Mouse (Mus musculus): ENCODE results near the gene Tox4. TPM values are rescaled to one million over a fixed set of nuclear protein-coding genes. Genes with fewer than 3 reads are reported as not detected.

Tox4 gene
- polyA plus RNA-seq, 1 experiment from 2014 or later, result 39.7 TPM

- peaks cover 36% of the 10 kb centered on the region for H3K36me3 ChIP-seq (ENCODE audit: control insufficient read depth, insufficient read depth, low read length)
- 57% methylated on average over 8 of the region's 8 CpGs for WGBS
- H3K9ac ChIP-seq (ENCODE audit: low read length), result peak overlapping the region; percentile 92
- ATAC-seq (ENCODE audit: insufficient number of reproducible peaks, insufficient read depth, low FRiP score, low read depth), result no peak
- peaks cover 8 to 17% of the 10 kb centered on the region in 2 experiments; a peak in 3 of 4 replicates for H3K4me1 ChIP-seq (ENCODE audit: control insufficient read depth in 2 of 2, insufficient read depth in 2 of 2, low read length in 2 of 2)
- H3K27me3 ChIP-seq (ENCODE audit: control insufficient read depth, insufficient read depth, low read length), result no peaks in the 10 kb centered on the region
- no peaks in the 10 kb centered on the region for H3K9me3 ChIP-seq (ENCODE audit: control insufficient read depth, low read length)
- H3K4me3 ChIP-seq (ENCODE audit: control insufficient read depth in 1 of 2, insufficient read depth in 1 of 2, low read depth in 1 of 2, low read length in 2 of 2), result peak overlapping the region in 1 of 2 experiments; percentile 89; a peak in 2 of 4 replicates
- H3K27ac ChIP-seq (replicated peaks in 1 of 2; ENCODE audit: control insufficient read depth in 1 of 2, insufficient read depth in 1 of 2, low read depth in 2 of 2, low read length in 2 of 2), result no peak overlapping the region
- peak overlapping the region; percentile 93 for H3K4me2 ChIP-seq (ENCODE audit: low read length)
Observed at GRCm38 (mm10) chr14:52314808-52315150, 35.8 kb downstream of the Tox4 start.

GRCm38 (mm10) chr14:52315283-52315780, 36.4 kb downstream of the Tox4 start:
- no peak for ATAC-seq (ENCODE audit: insufficient number of reproducible peaks, insufficient read depth, low FRiP score, low read depth)
- peak overlapping the region; percentile 93 for H3K4me2 ChIP-seq (ENCODE audit: low read length)
- no peaks in the 10 kb centered on the region for H3K27me3 ChIP-seq (ENCODE audit: control insufficient read depth, insufficient read depth, low read length)
- H3K4me3 ChIP-seq (ENCODE audit: control insufficient read depth in 1 of 2, insufficient read depth in 1 of 2, low read depth in 1 of 2, low read length in 2 of 2), result peak overlapping the region; percentile 81 to 89
- H3K36me3 ChIP-seq (ENCODE audit: control insufficient read depth, insufficient read depth, low read length), result peaks cover 35% of the 10 kb centered on the region
- H3K27ac ChIP-seq (replicated peaks in 1 of 2; ENCODE audit: control insufficient read depth in 1 of 2, insufficient read depth in 1 of 2, low read depth in 2 of 2, low read length in 2 of 2), result peak overlapping the region; percentile 80 to 81; a peak in 3 of 4 replicates
- WGBS, result 1% methylated on average over 17 of the region's 17 CpGs
- H3K9me3 ChIP-seq (ENCODE audit: control insufficient read depth, low read length), result no peaks in the 10 kb centered on the region
- H3K9ac ChIP-seq (ENCODE audit: low read length), result peak overlapping the region; percentile 92
- H3K4me1 ChIP-seq (ENCODE audit: control insufficient read depth in 2 of 2, insufficient read depth in 2 of 2, low read length in 2 of 2), result peaks cover 8 to 17% of the 10 kb centered on the region in 2 experiments; a peak in 3 of 4 replicates

GRCm38 (mm10) chr14:52315792-52316440, 37.0 kb downstream of the Tox4 start:
- ATAC-seq (ENCODE audit: insufficient number of reproducible peaks, insufficient read depth, low FRiP score, low read depth), result peak; percentile 72
- H3K4me2 ChIP-seq (ENCODE audit: low read length), result peak overlapping the region; percentile 93
- H3K27ac ChIP-seq (replicated peaks in 1 of 2; ENCODE audit: control insufficient read depth in 1 of 2, insufficient read depth in 1 of 2, low read depth in 2 of 2, low read length in 2 of 2), result peak overlapping the region; percentile 80 to 81
- under 1% methylated on average over 33 of the region's 41 CpGs for WGBS
- peaks cover 8 to 17% of the 10 kb centered on the region in 2 experiments; a peak in 3 of 4 replicates for H3K4me1 ChIP-seq (ENCODE audit: control insufficient read depth in 2 of 2, insufficient read depth in 2 of 2, low read length in 2 of 2)
- no peaks in the 10 kb centered on the region for H3K27me3 ChIP-seq (ENCODE audit: control insufficient read depth, insufficient read depth, low read length)
- H3K36me3 ChIP-seq (ENCODE audit: control insufficient read depth, insufficient read depth, low read length), result peaks cover 35% of the 10 kb centered on the region
- H3K9me3 ChIP-seq (ENCODE audit: control insufficient read depth, low read length), result no peaks in the 10 kb centered on the region
- H3K4me3 ChIP-seq (ENCODE audit: control insufficient read depth in 1 of 2, insufficient read depth in 1 of 2, low read depth in 1 of 2, low read length in 2 of 2), result peak overlapping the region; percentile 81 to 89
- H3K9ac ChIP-seq (ENCODE audit: low read length), result peak overlapping the region; percentile 92

- Histone ChIP-seq H3K4me2 (ENCODE audit: low read length) (peak overlapping the region; percentile 93), H3K4me3 (ENCODE audit: control insufficient read depth in 1 of 2, insufficient read depth in 1 of 2, low read depth in 1 of 2, low read length in 2 of 2) (peak overlapping the region; percentile 81 to 89), H3K4me1 (ENCODE audit: control insufficient read depth in 2 of 2, insufficient read depth in 2 of 2, low read length in 2 of 2) (peaks cover 8 to 17% of the 10 kb centered on the region in 2 experiments; a peak in 3 of 4 replicates), H3K27ac (replicated peaks in 1 of 2; ENCODE audit: control insufficient read depth in 1 of 2, insufficient read depth in 1 of 2, low read depth in 2 of 2, low read length in 2 of 2) (peak overlapping the region; percentile 64 to 81), H3K27me3 (ENCODE audit: control insufficient read depth, insufficient read depth, low read length) (no peaks in the 10 kb centered on the region), H3K36me3 (ENCODE audit: control insufficient read depth, insufficient read depth, low read length) (peaks cover 30% of the 10 kb centered on the region), H3K9me3 (ENCODE audit: control insufficient read depth, low read length) (no peaks in the 10 kb centered on the region), H3K9ac (ENCODE audit: low read length) (peak overlapping the region; percentile 92)
- WGBS, result 10% methylated on average over 16 of the region's 16 CpGs
- peak; percentile 45 for ATAC-seq (ENCODE audit: insufficient number of reproducible peaks, insufficient read depth, low FRiP score, low read depth)
Observed at GRCm38 (mm10) chr14:52316441-52317225, 37.7 kb downstream of the Tox4 start.

- no peak for ATAC-seq (ENCODE audit: insufficient number of reproducible peaks, insufficient read depth, low FRiP score, low read depth)
- H3K36me3 ChIP-seq (ENCODE audit: control insufficient read depth, insufficient read depth, low read length), result peaks cover 3% of the 10 kb centered on the region; the same call in 1 of the 2 replicates
- H3K27ac ChIP-seq (replicated peaks in 1 of 2; ENCODE audit: control insufficient read depth in 1 of 2, insufficient read depth in 1 of 2, low read depth in 2 of 2, low read length in 2 of 2), result no peak overlapping the region
- no peaks in the 10 kb centered on the region for H3K27me3 ChIP-seq (ENCODE audit: control insufficient read depth, insufficient read depth, low read length)
- no peak overlapping the region for H3K4me2 ChIP-seq (ENCODE audit: low read length)
- 48% methylated on average over 6 of the region's 6 CpGs for WGBS
- peaks cover 8 to 17% of the 10 kb centered on the region in 2 experiments; a peak in 3 of 4 replicates for H3K4me1 ChIP-seq (ENCODE audit: control insufficient read depth in 2 of 2, insufficient read depth in 2 of 2, low read length in 2 of 2)
- H3K9me3 ChIP-seq (ENCODE audit: control insufficient read depth, low read length), result no peaks in the 10 kb centered on the region
- H3K4me3 ChIP-seq (ENCODE audit: control insufficient read depth in 1 of 2, insufficient read depth in 1 of 2, low read depth in 1 of 2, low read length in 2 of 2), result no peak overlapping the region
- no peak overlapping the region for H3K9ac ChIP-seq (ENCODE audit: low read length)
Observed at GRCm38 (mm10) chr14:52319361-52319760, 40.4 kb downstream of the Tox4 start.

GRCm38 (mm10) chr14:52325890-52326289, 46.9 kb downstream of the Tox4 start:
- Histone ChIP-seq H3K4me1 (ENCODE audit: control insufficient read depth in 2 of 2, insufficient read depth in 2 of 2, low read length in 2 of 2) (peaks cover 2 to 6% of the 10 kb centered on the region in 2 experiments; a peak in 3 of 4 replicates), H3K27ac (replicated peaks in 1 of 2; ENCODE audit: control insufficient read depth in 1 of 2, insufficient read depth in 1 of 2, low read depth in 2 of 2, low read length in 2 of 2) (no peak overlapping the region), H3K4me3 (ENCODE audit: control insufficient read depth in 1 of 2, insufficient read depth in 1 of 2, low read depth in 1 of 2, low read length in 2 of 2) (no peak overlapping the region), H3K36me3 (ENCODE audit: control insufficient read depth, insufficient read depth, low read length) (no peaks in the 10 kb centered on the region), H3K9ac (ENCODE audit: low read length) (no peak overlapping the region), H3K9me3 (ENCODE audit: control insufficient read depth, low read length) (no peaks in the 10 kb centered on the region), H3K27me3 (ENCODE audit: control insufficient read depth, insufficient read depth, low read length) (peaks cover 29% of the 10 kb centered on the region), H3K4me2 (ENCODE audit: low read length) (no peak overlapping the region)
- ATAC-seq (ENCODE audit: insufficient number of reproducible peaks, insufficient read depth, low FRiP score, low read depth), result no peak
- WGBS, result 18% methylated on average over 4 of the region's 4 CpGs

GRCm38 (mm10) chr14:52327375-52327901, 48.5 kb downstream of the Tox4 start:
- H3K9ac ChIP-seq (ENCODE audit: low read length), result no peak overlapping the region
- no peak overlapping the region for H3K27ac ChIP-seq (replicated peaks in 1 of 2; ENCODE audit: control insufficient read depth in 1 of 2, insufficient read depth in 1 of 2, low read depth in 2 of 2, low read length in 2 of 2)
- H3K27me3 ChIP-seq (ENCODE audit: control insufficient read depth, insufficient read depth, low read length), result peaks cover 34% of the 10 kb centered on the region
- no peak for ATAC-seq (ENCODE audit: insufficient number of reproducible peaks, insufficient read depth, low FRiP score, low read depth)
- H3K9me3 ChIP-seq (ENCODE audit: control insufficient read depth, low read length), result no peaks in the 10 kb centered on the region
- H3K4me1 ChIP-seq (ENCODE audit: control insufficient read depth in 2 of 2, insufficient read depth in 2 of 2, low read length in 2 of 2), result peaks cover 2 to 6% of the 10 kb centered on the region in 2 experiments; a peak in 3 of 4 replicates
- H3K4me2 ChIP-seq (ENCODE audit: low read length), result peak overlapping the region; percentile 85
- H3K36me3 ChIP-seq (ENCODE audit: control insufficient read depth, insufficient read depth, low read length), result no peaks in the 10 kb centered on the region
- peak overlapping the region; percentile 47 for H3K4me3 ChIP-seq (ENCODE audit: control insufficient read depth in 1 of 2, insufficient read depth in 1 of 2, low read depth in 1 of 2, low read length in 2 of 2)
- whole genome bisulfite sequencing, result 3% methylated on average over 14 of the region's 14 CpGs

Data from heart, embryonic 14.5 days (tissue).